Mouse (Mus musculus): ENCODE results near the gene Mturn. TPM values are rescaled to one million over a fixed set of nuclear protein-coding genes. Genes with fewer than 3 reads are reported as not detected.

Gene Mturn
- 163 and 213 TPM in 2 replicates for total RNA-seq (2014; rRNA removed)
- polyA plus RNA-seq (2015; fragmentation: Nextera tagmentation; extraction: Ambion mirVana): 92.8 and 93.2 TPM in 2 replicates

GRCm38 (mm10) chr6:54680891-54681745, at the start of gene Mturn:
Gene Mturn, plus strand, starts transcription at chr6:54681624.
- Histone ChIP-seq H3K9ac (replicated peaks; ENCODE audit: low read length, poor library complexity, severe bottlenecking) (peak within 1 kb of the TSS; percentile 72), H3K9me3 (ENCODE audit: low read length) (no peaks in the 10 kb centered on the region), H3K27ac (ENCODE audit: low read depth, low read length) (peak within 1 kb of the TSS; percentile 78), H3K4me2 (ENCODE audit: low read depth, low read length, poor library complexity, severe bottlenecking) (peak within 1 kb of the TSS; percentile 78), H3K36me3 (ENCODE audit: insufficient read depth, low read length) (no peaks in the 10 kb centered on the region), H3K27me3 (ENCODE audit: insufficient read depth, low read length) (no peaks in the 10 kb centered on the region), H3K4me1 (ENCODE audit: insufficient read depth, low read length) (no peaks in the 10 kb centered on the region), H3K4me3 (ENCODE audit: low read depth, low read length) (peak within 1 kb of the TSS; percentile 89)
- no peak for TF ChIP-seq CTCF (IDR thresholded peaks at IDR 0.05)
- peak; percentile 94 for DNase-seq (ENCODE audit: low spot score)
- ATAC-seq (ENCODE audit: low FRiP score): peak; percentile 94
- WGBS: 3% methylated on average over 43 of the region's 48 CpGs

DNA sequence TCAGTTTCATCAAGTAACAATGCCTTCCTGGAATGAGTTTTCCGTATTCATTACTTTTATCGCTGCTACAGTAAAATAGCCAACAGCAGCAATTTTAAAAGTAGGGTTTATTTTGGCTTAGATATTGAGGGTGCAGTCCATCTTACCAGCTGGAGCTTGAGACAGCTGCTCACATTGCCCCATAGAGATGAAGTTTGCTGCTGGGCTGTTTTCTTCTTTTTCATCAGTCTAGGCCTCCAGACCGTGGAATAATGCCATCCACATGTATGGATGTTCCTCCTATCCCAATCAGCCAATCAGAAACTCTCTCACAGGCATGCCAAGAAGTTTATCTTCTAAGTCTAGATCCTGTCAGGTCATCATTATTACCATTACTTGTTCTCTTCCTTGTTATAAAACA, 41.5 kb upstream of the Mturn start:
- no peak for DNase-seq (ENCODE audit: low spot score)
- H3K9ac ChIP-seq (replicated peaks; ENCODE audit: low read length, poor library complexity, severe bottlenecking): no peak overlapping the region
- TF ChIP-seq CTCF (IDR thresholded peaks at IDR 0.05): no peak
- no peak overlapping the region for H3K4me2 ChIP-seq (ENCODE audit: low read depth, low read length, poor library complexity, severe bottlenecking)
- H3K36me3 ChIP-seq (ENCODE audit: insufficient read depth, low read length): peaks cover 14% of the 10 kb centered on the region; the same call in 1 of the 2 replicates
- no peaks in the 10 kb centered on the region for H3K9me3 ChIP-seq (ENCODE audit: low read length)
- no peak overlapping the region for H3K27ac ChIP-seq (ENCODE audit: low read depth, low read length)
- no peak overlapping the region for H3K4me3 ChIP-seq (ENCODE audit: low read depth, low read length)
- no peak for ATAC-seq (ENCODE audit: low FRiP score)
- 91% methylated on average over 3 of the region's 3 CpGs for WGBS
- no peaks in the 10 kb centered on the region for H3K4me1 ChIP-seq (ENCODE audit: insufficient read depth, low read length)
- H3K27me3 ChIP-seq (ENCODE audit: insufficient read depth, low read length): no peaks in the 10 kb centered on the region

GRCm38 (mm10) chr6:54641953-54642352, 39.5 kb upstream of the Mturn start:
- no peak overlapping the region for H3K4me3 ChIP-seq (ENCODE audit: low read depth, low read length)
- no peak overlapping the region for H3K9ac ChIP-seq (replicated peaks; ENCODE audit: low read length, poor library complexity, severe bottlenecking)
- peaks cover 12% of the 10 kb centered on the region; the same call in 1 of the 2 replicates for H3K36me3 ChIP-seq (ENCODE audit: insufficient read depth, low read length)
- ATAC-seq (ENCODE audit: low FRiP score): no peak
- no peaks in the 10 kb centered on the region for H3K27me3 ChIP-seq (ENCODE audit: insufficient read depth, low read length)
- H3K4me1 ChIP-seq (ENCODE audit: insufficient read depth, low read length): no peaks in the 10 kb centered on the region
- no peak for TF ChIP-seq CTCF (IDR thresholded peaks at IDR 0.05)
- no peak overlapping the region for H3K27ac ChIP-seq (ENCODE audit: low read depth, low read length)
- H3K9me3 ChIP-seq (ENCODE audit: low read length): no peaks in the 10 kb centered on the region
- no peak for DNase-seq (ENCODE audit: low spot score)
- no peak overlapping the region for H3K4me2 ChIP-seq (ENCODE audit: low read depth, low read length, poor library complexity, severe bottlenecking)
- WGBS: 96% methylated on average over 2 of the region's 2 CpGs

GRCm38 (mm10) chr6:54643181-54643580, 38.2 kb upstream of the Mturn start:
- 89% methylated on average over 4 of the region's 4 CpGs for WGBS
- DNase-seq (ENCODE audit: low spot score): no peak

DNA sequence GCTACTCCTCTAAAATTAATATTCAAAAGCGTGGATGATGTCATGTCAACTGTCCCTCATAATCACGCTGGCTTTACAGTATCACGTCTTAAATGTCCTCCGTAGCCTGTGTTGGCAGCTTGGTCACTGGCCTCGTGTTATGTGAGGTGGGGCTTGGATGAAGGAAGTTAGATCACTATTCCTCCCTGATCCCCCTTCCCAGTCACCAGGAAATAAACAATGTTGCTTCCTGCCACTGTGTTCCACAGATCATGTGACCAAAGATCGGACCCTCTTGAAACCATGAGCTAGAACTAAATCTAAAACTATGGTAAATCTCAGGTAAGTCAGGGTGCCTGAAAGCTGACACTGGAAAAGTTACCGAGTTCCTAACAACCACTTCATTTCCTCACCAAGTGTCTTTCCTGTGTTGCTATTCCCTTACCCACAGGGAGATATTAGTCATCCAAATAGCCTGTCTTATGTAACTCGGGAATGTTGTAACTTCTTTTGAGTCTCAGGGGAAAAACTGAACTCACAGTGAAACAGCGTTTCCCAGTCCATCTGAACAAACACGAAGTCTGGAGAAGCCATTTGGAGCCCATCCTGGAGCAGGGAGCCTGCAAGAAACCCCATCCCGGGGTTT, 25.8 kb upstream of the Mturn start:
- no peak for TF ChIP-seq CTCF (IDR thresholded peaks at IDR 0.05)
- WGBS: 86% methylated on average over 11 of the region's 11 CpGs

More at GRCm38 (mm10) chr6:54643181-54643580, 38.2 kb upstream of the Mturn start:
- no peak overlapping the region for H3K4me3 ChIP-seq (ENCODE audit: low read depth, low read length)
- H3K4me2 ChIP-seq (ENCODE audit: low read depth, low read length, poor library complexity, severe bottlenecking): no peak overlapping the region
- no peak overlapping the region for H3K27ac ChIP-seq (ENCODE audit: low read depth, low read length)
- H3K9ac ChIP-seq (replicated peaks; ENCODE audit: low read length, poor library complexity, severe bottlenecking): no peak overlapping the region
- no peaks in the 10 kb centered on the region for H3K4me1 ChIP-seq (ENCODE audit: insufficient read depth, low read length)
- TF ChIP-seq CTCF (IDR thresholded peaks at IDR 0.05): no peak
- 0 out of 2 replicates have a peak, but pooled peaks cover 8% of the 10 kb centered on the region for H3K36me3 ChIP-seq (ENCODE audit: insufficient read depth, low read length)
- no peaks in the 10 kb centered on the region for H3K9me3 ChIP-seq (ENCODE audit: low read length)
- no peak for ATAC-seq (ENCODE audit: low FRiP score)
- no peaks in the 10 kb centered on the region for H3K27me3 ChIP-seq (ENCODE audit: insufficient read depth, low read length)

DNA sequence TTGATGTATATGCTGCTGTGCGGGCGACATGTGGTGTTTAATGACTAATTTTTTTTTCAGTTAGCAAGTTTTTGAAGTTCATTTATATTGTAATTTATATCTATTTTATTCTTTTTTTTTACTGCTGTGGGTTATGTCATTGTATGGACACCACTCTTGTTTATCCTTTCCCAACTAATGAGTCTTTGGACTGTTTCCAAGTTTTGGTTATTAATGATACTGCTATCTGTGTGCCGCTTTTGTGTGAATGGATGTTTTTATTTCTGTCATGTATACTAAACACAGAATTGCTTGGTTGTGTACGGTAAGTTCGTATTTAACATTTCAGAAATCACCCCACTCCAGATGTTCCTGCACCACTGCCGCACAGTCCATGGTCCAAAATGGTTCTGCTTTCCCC, 23.6 kb upstream of the Mturn start:
- H3K4me3 ChIP-seq (ENCODE audit: low read depth, low read length): no peak overlapping the region

More for the DNA sequence above, 25.8 kb upstream of the Mturn start:
- no peak overlapping the region for H3K4me2 ChIP-seq (ENCODE audit: low read depth, low read length, poor library complexity, severe bottlenecking)
- H3K9ac ChIP-seq (replicated peaks; ENCODE audit: low read length, poor library complexity, severe bottlenecking): no peak overlapping the region
- H3K9me3 ChIP-seq (ENCODE audit: low read length): no peaks in the 10 kb centered on the region
- no peaks in the 10 kb centered on the region for H3K4me1 ChIP-seq (ENCODE audit: insufficient read depth, low read length)
- H3K27me3 ChIP-seq (ENCODE audit: insufficient read depth, low read length): no peaks in the 10 kb centered on the region
- no peak overlapping the region for H3K4me3 ChIP-seq (ENCODE audit: low read depth, low read length)
- H3K27ac ChIP-seq (ENCODE audit: low read depth, low read length): no peak overlapping the region
- no peaks in the 10 kb centered on the region for H3K36me3 ChIP-seq (ENCODE audit: insufficient read depth, low read length)
- DNase-seq (ENCODE audit: low spot score) (no peak), ATAC-seq (ENCODE audit: low FRiP score) (no peak)

More for the DNA sequence above, 23.6 kb upstream of the Mturn start:
- H3K36me3 ChIP-seq (ENCODE audit: insufficient read depth, low read length): no peaks in the 10 kb centered on the region
- TF ChIP-seq CTCF (IDR thresholded peaks at IDR 0.05): no peak
- DNase-seq (ENCODE audit: low spot score): no peak
- ATAC-seq (ENCODE audit: low FRiP score): no peak
- no peak overlapping the region for H3K4me2 ChIP-seq (ENCODE audit: low read depth, low read length, poor library complexity, severe bottlenecking)
- no peak overlapping the region for H3K9ac ChIP-seq (replicated peaks; ENCODE audit: low read length, poor library complexity, severe bottlenecking)
- WGBS: 92% methylated on average over 6 of the region's 6 CpGs
- no peaks in the 10 kb centered on the region for H3K4me1 ChIP-seq (ENCODE audit: insufficient read depth, low read length)
- H3K27ac ChIP-seq (ENCODE audit: low read depth, low read length): no peak overlapping the region
- H3K27me3 ChIP-seq (ENCODE audit: insufficient read depth, low read length): no peaks in the 10 kb centered on the region
- no peaks in the 10 kb centered on the region for H3K9me3 ChIP-seq (ENCODE audit: low read length)
